Mouse (Mus musculus) large intestine, adult 2 months (tissue): Measurements from ENCODE around the gene Gm13271. TPM values are rescaled to one million over a fixed set of nuclear protein-coding genes. Genes with fewer than 3 reads are reported as not detected.
A peak's percentile ranks its signal among the peaks of the same experiment; 100 is the strongest.
"Not testable (repeated sequence)": the region's sequence is repeated elsewhere in the genome, so short reads cannot be mapped to it uniquely, and the experiment has no call there.

ENCODE experiments used
- DNase-seq: peaks from one replicate; pipeline ENCODE4 v3.0.0-alpha.2; 2012; ENCODE audit warnings: low read depth, low spot score
- WGBS: fragments of 180-500 bp; shearing (Covaris S2); methylation state at CpG from one replicate; pipeline ENCODE4 v1.1.7; 2018; 5-methylcytosine and 5-hydroxymethylcytosine counted together
- polyA plus RNA-seq: library from polyadenylated mRNA; depleted of rRNA; stranded (reverse); fragments of >200 nt; gene quantifications from 2 replicates; pipeline ENCODE4 v1.2.3, GENCODE M21; 2012; rRNA removed

Gene Gm13271
- polyA plus RNA-seq: not detected in 2 replicates

DNA sequence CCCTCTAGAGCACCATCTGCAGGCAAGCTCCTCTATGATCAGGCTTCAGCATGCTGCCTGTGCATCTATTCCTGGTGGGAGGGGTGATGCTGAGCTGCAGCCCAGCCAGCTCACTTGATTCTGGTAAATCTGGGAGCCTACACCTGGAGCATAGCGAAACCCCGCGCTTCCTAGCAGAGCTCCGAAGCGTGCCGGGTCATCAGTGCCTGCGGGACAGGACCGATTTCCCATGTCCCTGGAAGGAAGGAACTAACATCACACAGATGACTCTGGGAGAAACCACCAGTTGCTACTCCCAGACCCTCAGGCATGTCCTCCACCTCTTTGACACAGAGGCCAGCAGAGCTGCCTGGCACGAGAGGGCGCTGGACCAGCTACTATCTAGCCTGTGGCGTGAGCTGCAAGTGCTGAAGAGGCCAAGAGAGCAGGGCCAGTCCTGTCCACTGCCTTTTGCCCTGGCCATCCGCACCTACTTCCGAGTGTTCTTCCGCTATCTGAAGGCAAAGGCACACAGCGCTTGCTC, at the start of gene Gm13271:
Gm13271 (plus strand) TSS at position 51 of the 523 bp plus-strand sequence.
- 84% methylated on average over 15 of the region's 15 CpGs for WGBS
- DNase-seq: not testable (repeated sequence)

DNA sequence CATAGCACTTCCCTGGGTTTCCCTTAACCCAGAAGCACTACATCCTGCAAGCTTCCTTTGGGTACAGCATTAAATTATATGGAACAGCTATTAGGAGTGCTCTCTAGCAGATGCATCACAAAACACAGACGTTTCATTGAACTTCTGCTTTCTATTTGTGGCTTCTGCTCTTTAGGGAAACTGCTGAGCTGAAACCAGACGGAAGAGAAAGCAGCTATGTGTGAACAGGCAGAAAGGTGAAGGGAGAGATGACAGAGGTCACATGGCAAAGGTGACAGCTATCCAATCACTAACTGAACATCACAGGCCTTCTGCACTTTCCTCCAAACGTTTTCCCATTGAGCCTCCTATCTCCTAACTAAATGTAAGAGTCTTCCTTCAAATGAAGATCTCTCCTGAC, 48.7 kb upstream of the Gm13271 start:
- no peak for DNase-seq
- WGBS: 38% methylated on average over 3 of the region's 3 CpGs

DNA sequence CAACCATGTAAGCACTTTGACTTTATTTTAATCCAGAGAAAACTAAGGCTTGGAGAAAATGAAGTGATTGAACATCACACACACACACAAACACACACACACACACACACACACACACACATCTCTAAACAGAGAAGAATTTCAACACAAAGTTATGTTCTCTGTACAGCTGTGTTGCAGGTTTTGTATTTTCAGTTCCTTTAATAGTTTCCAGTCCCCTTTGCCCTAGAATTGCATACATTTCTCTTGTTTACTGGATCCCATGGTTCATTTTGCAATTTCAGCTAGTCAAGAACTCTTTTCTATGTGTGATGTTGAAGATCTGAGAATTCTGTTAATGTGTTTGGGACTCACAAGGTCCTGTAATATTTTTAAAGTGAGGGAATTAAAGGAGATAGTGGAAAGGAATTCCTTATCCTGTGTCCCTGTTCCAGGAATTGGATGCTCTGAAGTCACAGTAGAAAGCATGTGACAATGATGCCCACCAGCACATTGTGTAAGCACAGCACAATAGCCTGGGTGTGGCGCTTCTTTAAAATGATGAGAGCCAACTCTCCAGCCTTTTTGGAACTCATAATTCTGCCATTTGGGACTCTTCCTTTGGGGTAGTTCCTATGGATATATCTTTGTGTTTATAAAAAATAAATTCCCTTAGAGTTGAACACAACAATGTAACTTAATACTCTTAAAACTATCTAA, 47.4 kb upstream of the Gm13271 start:
- 95% methylated on average over 1 of the region's 1 CpGs for WGBS
- no peak for DNase-seq

DNA sequence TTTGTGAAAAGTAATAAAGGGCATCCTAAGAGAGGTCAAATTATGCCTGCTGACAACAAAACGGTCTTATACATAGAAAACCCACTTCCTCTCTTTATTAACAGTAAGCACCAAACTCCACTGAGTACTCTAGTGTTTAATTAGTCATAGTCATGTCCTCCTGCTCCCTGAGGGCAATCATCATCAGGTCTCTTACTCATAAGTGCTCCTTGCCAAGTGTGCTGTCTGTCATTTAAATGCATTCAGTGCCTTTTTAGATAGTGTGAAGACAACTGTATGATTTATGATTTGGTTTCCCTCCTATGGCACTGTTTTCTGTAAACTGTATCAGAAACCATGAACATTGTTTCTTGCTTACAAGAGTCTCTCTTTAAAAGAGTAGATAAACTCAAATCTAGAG, 40.4 kb upstream of the Gm13271 start:
- DNase-seq: no peak
- WGBS: 71% methylated on average over 1 of the region's 1 CpGs

DNA sequence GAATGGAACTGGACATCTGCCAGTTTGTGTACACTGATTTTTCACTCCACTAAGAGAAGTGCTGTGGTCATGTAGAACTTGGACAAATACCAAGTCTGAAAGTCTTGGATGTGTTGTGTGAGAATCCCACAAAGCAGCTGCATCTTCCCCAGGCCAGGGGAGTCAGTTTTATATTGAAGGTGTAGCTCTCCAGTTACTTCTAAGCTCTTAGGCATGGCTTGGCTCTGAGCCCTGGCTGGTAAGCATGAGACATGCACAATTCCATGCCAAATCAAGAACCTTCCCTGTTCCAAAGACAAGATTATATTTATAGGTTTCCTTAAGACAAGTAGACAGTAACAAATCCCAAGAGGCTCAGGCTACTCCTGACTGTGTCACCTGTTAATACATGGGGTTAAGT, 39.6 kb upstream of the Gm13271 start:
- no peak for DNase-seq

DNA sequence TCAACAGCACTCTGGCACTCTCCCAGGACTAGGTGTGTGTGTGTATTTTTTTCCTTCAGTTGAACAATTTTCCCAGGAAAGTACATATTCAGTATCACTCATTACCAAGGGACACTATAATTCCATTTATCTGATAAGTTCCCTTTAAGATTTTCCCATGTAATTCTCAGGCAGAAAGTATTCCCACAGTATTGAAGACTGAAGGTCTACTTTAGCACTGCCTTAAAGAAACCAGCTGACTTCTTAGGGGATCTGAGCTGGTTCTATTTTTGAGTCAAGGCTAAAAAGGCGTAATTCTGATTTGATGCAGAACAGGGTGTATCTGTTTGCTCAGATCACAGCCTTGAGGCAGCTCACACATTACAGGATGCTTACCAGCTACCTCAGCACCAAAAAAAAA, 36.0 kb upstream of the Gm13271 start:
- 2% methylated on average over 1 of the region's 1 CpGs for WGBS
- no peak for DNase-seq

DNA sequence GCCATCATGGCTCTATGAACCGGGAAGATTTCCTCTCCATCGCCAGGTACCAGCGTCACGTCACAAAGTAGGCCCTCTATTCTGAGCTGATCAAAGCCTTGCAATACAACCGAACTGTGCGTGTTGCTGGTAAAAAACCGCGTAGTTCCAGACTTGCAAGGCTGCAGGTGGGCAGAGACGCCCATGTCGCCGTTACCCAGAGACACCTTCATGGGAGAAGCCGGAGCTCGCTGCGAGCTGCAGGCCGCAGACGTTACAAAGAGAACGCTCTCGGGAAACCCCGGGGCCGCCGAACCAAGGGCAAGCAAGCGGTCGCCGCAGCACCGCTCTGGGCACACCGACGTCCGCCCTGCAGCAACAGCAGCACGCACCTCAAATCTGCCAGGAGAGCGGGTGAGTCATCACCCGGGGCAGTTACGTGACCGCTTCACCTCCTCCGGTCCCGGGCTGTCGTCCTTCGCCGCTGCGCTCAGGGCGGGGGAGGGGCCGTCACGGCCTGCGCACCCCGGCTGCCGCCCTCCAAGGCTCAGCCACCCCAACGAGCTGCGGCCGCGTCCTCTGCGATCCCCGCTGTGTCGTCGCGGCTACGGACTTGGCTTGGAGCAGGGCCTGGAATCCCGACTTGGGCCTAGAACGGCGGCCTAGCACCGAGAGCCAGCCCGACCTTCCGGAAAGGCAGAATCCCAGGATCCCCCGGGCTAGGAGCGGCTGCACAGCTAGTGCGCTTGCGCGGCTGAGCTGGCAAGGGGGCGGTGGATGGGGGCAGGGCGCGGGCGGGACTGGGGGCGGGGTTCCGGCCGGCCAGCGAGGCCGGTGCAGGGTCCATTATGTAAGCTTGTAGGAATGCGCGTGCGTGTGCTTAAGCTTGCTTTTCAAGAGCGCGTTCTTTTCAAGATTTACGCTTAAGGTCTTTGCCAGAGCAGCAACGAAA, 32.6 kb upstream of the Gm13271 start, which contains the start of the genes Gm26566 and Klhl9:
Gm26566 (plus strand) TSS at position 15 of the 931 bp plus-strand sequence.
Klhl9 (minus strand) TSS at position 675 of the 931 bp plus-strand sequence.
- DNase-seq: peak; percentile 61
- under 1% methylated on average over 82 of the region's 82 CpGs for WGBS

DNA sequence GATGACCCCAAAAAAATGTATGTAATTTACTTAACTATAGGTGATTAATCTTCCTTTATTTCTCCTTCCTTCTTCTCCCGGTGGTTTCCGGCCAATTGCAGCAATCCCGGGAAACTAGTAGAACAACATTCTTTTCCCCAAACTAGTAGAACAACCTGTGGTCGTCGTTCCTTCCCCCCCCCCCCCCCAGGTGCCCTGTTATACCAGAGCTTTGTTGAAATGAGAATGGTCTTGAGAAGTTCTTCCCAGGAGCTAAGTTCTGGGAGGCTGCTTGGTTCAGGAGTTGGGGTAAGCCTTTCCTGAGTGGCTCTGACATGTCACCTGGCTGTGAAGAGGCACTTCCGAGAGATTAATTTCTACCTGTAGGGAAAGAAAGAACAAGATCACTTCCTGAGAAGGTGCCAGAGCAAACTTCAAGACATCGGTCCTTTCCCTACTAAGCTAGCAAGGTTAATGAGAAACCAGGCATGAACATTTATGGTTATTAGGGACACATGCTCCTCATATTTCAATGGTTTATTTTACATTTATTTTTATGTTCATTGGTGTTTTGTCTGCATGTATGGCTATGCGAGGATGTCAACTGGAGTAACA, 31.1 kb upstream of the Gm13271 start:
- WGBS: 26% methylated on average over 8 of the region's 8 CpGs
- DNase-seq: no peak

DNA sequence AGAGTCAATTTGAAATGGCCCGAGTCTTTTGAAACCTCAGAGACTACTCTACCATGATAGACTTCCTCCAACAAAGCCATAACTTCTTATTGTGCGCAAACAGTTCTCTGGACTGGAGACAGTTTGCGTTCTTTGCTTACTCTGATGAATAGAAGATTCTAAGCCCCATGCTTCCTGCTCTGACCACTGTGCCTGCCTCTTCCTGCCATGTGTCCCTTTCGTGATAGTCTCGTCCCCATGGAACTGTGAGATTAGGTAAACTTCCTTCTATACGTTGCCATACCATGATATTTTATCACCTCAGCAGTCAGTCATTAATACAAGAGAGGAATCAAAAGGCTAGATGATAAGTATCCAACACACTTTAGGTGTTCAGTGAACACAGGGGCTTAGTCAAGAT, 27.9 kb upstream of the Gm13271 start:
- DNase-seq: no peak
- 64% methylated on average over 6 of the region's 6 CpGs for WGBS

DNA sequence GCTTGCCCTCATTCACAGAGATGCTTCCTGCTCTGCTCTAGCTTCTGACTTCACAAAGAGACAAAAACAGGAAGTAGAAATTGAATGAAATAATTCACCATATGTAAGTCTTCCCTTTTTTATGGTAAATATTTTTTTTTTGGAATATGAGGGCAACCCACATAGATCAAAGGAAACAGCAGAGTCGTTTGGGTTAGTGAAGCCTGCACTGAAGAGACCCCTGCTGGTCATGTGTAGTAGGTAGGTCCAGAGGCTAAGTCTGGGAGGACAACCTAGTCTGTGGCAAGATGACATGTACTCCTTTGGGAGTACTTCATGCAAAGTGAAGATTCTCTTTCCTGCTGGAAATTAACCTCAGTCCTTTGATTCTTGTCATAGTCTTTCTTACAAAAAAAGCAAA, 27.3 kb upstream of the Gm13271 start:
- WGBS: 0% methylated on average over 1 of the region's 1 CpGs
- DNase-seq: no peak

DNA sequence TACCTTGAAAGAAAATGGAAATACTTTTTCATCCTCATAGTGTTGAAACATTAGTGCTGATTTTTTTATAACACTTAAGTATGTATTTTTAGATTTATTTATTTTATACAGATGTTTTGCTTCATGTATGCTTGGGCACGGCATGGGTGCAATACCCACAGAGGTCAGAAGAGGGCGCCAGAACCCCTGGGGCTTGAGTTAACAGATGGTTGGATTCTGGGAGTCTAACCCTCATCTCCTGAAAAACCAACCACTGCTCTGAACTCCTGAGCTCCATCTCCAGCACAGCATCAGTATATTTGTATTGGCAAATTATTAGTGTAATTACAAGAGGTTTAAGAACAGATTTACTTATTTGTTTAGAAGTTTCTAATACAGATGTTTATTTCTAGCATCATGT, 16.2 kb upstream of the Gm13271 start:
- WGBS: 0% methylated on average over 2 of the region's 2 CpGs

DNA sequence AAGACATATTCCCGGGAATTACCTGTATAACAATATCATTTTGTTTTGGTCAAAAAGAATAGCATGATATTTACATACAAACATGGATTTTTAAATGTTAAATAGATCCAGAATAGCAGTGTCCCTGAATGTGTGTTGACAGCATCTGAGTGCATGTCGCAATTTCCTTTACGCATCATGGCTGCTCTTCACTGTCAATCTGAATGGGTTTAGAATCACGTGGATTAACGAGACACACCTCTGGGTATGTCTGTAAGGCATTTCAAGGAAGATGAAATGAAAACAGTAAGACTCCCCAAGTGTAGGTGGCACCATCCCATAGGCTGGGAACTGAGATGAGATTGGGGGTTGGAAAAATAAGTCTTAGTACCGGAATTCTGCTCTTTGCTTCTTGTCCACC, 15.6 kb upstream of the Gm13271 start:
- WGBS: 82% methylated on average over 6 of the region's 6 CpGs
- DNase-seq: no peak

More for the DNA sequence above, 16.2 kb upstream of the Gm13271 start:
- no peak for DNase-seq

DNA sequence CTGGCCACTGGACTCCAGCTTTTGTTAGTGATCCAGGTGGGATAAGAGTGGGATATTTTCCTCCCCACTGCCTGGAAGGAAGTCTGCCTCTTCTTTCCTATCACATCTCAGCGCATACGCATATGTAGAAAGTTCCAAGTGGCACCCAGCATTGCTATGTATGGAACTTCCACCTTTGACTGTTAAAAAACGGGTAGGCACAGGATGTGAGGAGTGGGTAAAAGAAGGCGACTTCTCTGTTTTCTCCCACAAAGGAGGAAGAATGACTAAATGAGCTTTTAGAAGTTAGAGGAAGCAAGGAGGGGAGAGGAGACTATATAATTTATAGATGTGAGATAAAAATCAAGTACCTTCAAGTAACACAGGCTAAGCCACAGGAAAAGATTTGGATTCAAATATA, 13.2 kb upstream of the Gm13271 start:
- DNase-seq: no peak
- 82% methylated on average over 4 of the region's 4 CpGs for WGBS

DNA sequence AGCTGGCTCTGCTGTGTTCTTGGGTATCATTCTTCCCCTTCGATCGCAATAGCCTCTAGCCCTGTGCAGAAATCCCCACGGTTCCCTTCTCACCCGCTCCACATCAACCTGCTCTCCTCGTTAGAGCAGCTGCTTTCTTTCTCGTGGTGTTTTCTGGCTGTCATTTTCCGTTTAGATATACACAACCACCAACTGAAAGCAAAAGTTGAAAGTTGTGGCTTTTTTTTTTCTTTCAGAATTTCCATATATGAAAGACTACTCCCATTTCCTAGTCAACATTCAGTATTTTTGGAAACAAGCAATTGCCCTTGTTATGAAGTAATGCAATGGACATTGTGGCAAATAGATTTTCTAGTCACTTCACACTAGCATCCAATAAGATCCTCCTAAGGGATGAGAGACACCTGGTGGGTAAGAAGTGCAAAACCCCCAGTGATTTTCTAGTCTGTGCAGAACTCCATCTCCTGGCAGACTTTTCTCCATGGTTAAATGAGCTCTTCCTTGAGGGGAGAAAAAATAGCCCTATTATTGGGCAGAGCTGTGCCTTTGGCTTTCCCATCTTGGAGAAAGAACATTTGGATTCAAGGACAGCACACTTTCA, 11.8 kb upstream of the Gm13271 start:
- WGBS: 57% methylated on average over 7 of the region's 7 CpGs
- no peak for DNase-seq

DNA sequence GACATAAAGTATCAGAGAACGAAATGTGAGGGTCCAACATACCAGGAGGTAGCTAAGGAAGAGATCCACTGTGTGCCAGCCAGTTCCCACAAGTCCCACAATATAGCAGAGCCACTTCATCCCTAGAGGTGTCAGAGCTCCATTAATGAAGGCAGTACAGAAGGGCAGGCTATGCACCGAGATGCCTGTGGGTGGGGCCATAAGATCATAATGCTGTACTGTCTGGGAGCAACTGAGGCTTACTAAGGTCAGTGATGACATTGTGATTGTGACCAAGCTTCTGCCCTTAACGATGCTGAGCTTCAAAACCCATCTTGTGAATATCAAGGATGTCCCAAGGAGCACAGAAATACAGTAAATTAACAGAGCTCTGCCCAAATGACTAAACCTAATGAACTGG, 10.5 kb upstream of the Gm13271 start:
- 66% methylated on average over 3 of the region's 3 CpGs for WGBS
- DNase-seq: no peak

DNA sequence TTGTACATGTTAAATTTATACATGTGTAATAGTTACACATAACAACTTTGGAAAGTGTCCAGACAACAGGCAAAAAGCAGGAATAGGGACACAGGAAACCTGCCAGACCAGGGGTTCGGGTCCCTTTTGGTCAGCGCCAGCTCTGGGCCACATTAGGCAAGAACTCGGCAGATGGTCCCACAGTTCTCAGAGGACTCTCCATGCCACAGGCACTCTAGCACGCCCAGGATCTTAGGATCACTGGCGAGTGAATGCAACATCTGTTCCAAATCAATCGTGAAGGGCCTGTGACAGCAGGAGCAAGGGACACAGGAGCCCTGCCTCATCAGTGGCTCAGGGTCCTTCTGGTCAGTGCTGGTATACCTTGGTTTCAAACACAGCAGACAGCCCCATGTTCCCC, 4.7 kb upstream of the Gm13271 start:
- no peak for DNase-seq
- 69% methylated on average over 6 of the region's 6 CpGs for whole genome bisulfite sequencing

DNA sequence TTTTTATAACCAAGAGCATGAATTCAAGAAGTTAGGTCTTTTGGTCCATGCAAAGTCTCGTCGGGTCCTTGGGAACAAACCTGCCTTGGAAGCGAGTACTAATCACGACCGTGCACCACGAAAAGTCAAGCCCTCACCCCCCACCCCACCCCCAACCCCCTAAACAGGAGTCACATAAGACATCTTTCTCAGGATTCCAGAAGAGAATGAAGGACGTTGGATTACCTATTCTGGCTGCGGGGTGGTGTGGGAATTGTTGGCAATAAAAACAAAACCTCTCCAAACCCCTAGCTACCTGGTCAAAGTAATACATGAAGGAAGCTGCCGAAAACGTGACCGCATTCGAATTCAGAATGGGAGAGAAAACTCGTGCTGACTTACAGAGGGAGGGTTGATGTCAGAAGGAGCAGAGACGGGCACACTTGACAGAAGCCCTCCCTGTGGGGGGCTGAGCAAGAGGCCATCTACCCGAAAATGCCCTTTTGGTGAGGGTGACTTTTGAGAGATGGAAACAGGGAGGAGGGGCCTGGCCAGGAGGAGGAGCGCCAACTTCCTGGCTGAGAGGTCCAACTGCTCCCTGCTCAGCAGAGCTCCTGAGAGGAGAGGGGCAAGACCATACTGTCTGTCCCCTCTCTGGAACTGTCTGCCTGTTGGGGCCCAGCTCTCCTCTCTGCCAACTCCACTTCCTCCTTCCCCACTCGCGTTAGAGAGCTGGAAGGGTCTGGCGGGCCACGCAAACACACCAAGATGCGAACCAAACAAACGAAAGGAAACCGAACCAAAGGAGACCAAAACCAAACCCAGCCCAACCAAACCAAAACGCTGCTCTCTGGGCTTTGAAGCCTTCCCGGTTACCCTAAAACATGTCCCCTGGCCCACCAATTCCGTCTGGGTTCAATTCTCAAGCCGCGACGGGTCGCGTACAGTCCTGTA, 2.2 kb downstream of the Gm13271 start:
- 8% methylated on average over 29 of the region's 31 CpGs for WGBS

DNA sequence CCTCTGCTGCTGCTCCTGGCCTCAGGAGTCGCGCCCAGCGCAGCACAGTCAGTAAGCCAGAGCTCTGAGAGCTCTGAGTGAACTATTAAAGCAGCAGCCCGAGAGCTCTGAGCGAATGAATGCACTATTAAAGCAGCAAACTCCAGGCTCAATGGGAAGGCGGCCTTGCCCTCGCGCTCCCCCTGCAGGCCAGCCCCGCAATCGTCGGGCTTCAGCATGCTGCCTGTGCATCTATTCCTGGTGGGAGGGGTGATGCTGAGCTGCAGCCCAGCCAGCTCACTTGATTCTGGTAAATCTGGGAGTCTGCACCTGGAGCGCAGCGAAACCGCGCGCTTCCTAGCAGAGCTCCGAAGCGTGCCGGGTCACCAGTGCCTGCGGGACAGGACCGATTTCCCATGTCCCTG, 3.0 kb downstream of the Gm13271 start:
- DNase-seq: peak; percentile 35
- under 1% methylated on average over 21 of the region's 21 CpGs for whole genome bisulfite sequencing

More for the DNA sequence above, 2.2 kb downstream of the Gm13271 start:
- not testable (repeated sequence) for DNase-seq

DNA sequence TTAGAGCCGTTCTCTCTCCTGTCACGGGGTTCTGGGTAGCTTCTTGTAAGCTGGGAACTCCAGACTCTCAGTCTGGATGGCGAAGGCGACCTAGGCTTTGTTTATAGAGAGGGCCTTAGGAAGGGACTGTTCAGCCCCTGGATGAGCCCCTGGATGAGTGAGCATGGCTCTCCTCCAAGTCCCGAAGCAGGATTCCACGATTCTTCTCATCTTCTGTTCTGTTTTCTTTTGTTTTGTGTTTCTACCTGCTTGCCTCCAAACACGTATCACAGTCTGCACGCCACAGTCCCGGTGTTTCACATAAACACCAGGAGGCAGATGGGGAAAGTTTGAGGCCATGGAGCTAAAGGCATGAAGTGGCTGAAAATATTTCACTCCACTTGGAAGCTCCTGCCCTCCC, 4.1 kb downstream of the Gm13271 start:
- WGBS: 83% methylated on average over 9 of the region's 9 CpGs
- not testable (repeated sequence) for DNase-seq
